Mouse (Mus musculus) forelimb bud, embryonic 11.5 days (tissue): ENCODE measurements around the gene Capg.
A peak's percentile ranks its signal among the peaks of the same experiment; 100 is the strongest.

Experiments used
- DNase-seq: peaks from one replicate; pipeline ENCODE4 v3.0.0-alpha.2; 2012; ENCODE audit warnings: low read depth, low spot score

Gene Capg

GRCm38 (mm10) chr6:72568736-72569135 lies 24.5 kb downstream of the Capg start:
- DNase-seq: no peak

- DNase-seq: no peak
Observed at GRCm38 (mm10) chr6:72570644-72571397, 26.6 kb downstream of the Capg start.

GRCm38 (mm10) chr6:72571826-72572225 lies 27.6 kb downstream of the Capg start:
- DNase-seq: no peak

GRCm38 (mm10) chr6:72576041-72576440 lies 31.9 kb downstream of the Capg start:
- no peak for DNase-seq

GRCm38 (mm10) chr6:72581625-72582382 lies 37.6 kb downstream of the Capg start:
- no peak for DNase-seq

GRCm38 (mm10) chr6:72583211-72583839 lies 39.1 kb downstream of the Capg start:
- no peak for DNase-seq

DNA sequence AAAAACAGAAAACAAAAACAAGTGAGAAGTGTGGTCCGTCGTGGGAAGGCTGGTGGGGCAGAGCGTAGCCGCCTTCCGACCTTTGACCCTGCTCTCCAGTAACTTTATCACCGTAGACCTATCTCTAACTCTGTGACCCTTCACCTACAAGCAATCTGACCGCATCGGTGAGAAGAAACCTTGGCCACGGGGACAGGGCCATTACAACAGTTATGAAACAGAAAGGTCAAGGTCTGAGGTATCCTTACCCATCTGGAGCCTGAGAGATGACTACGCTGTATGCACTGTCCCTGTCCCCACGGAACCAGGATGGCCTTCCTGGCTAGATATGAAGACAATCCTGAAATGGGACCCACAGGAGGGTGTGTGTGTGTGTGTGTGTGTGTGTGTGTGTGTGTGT lies 40.0 kb downstream of the Capg start:
- no peak for DNase-seq

DNA sequence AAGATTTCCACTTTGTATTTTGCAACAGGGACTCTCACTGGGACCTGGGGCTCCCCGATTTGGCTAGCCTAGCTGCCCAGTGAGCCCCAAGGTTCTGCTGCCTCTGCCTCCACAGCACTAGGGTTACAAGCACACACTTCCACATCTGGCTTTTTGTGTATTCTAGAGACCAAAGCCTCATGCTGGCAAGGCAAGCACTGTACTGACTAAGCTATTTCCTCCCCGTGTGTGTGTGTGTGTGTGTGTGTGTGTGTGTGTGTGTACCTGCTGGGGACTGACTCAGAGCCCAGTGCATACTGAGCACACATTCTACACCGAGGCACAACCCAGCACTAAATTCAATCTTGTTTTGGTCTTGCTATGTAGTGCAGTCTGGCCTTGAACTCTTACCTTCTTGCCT lies 42.5 kb downstream of the Capg start:
- DNase-seq: no peak

GRCm38 (mm10) chr6:72588307-72588706 lies 44.1 kb downstream of the Capg start:
- no peak for DNase-seq

GRCm38 (mm10) chr6:72590111-72590510 lies 45.9 kb downstream of the Capg start:
- DNase-seq: no peak

- no peak for DNase-seq
Observed at GRCm38 (mm10) chr6:72593011-72593803, 49.0 kb downstream of the Capg start.

- no peak for DNase-seq
Observed at GRCm38 (mm10) chr6:72593914-72594313, 49.7 kb downstream of the Capg start.

DNA sequence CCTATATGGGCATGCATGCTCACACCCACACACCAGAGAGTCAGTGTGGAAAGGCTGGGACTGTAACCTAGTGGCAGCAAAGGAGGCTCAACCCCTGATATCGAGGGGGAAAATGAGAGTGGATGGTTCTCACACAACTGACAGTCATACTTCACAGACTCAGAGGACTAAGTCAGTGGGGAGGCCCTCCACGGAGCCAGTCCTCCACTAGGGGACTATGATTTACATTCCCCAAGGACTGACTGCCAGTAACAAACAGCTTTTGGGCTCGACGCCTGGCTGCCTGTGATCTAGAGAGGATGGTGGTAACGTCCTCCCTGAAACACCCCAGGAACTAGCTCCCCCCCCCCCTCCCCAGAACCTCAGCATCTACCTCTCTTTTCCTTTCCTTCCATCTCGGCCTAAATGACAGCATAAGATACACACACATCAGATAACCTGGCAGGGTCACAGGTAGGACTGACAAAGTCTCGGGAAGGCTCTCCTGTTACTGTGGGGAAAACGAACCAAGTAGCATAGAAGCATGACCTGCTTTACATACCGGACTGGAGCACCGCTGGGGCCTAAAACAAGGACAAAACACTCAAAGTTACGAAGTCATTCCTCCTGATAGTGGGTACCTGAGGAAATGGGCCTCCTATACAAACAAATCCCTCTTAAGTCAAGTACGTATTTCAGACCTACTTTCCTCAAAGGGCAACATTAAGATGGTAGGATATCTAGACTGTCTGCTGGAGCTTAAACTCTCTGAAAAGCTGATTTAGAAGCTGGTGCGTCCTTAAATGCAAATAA lies 53.1 kb downstream of the Capg start:
- no peak for DNase-seq

DNA sequence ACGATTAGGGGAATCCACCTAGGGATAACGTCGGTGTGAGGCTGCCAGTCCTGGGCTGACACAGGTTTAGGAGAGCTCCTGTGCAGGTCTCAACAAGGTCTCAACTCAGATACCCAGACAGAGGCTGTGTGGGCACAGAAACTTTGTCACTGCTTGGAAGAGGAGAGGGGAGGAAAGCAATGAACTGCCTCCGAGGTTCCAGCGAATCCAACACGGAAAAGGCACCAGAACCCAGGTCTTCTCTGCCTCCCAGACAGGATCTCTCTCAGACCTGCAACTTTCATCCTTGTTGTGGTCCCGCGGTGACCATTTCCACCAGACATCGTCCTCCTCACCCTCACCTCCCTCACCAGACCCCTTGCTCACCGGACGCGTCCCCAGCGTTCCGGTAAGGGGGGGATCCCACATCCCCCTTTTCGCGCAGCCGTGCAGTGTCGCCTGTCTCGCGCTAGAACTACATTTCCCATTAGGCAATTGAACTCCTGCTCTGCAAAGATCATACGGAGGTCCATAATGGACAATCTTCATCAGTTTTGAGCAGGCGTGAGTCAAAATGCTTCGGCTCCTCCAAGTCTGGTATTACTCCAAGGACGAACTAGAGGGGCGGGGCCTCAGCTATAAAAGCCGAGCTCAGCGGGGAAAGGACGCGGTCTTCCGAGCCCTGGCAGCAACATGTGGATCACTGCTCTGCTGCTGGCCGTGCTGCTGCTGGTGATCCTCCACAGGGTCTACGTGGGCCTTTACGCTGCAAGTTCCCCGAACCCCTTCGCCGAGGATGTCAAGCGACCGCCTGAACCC lies 54.0 kb downstream of the Capg start, which contains the start of the genes Elmod3 and Retsat:
Gene Elmod3 (minus strand): TSS at position 458 of the 798 bp plus-strand sequence.
Gene Retsat (plus strand): TSS at position 520 of the 798 bp plus-strand sequence.
- DNase-seq: peak; percentile 96

DNA sequence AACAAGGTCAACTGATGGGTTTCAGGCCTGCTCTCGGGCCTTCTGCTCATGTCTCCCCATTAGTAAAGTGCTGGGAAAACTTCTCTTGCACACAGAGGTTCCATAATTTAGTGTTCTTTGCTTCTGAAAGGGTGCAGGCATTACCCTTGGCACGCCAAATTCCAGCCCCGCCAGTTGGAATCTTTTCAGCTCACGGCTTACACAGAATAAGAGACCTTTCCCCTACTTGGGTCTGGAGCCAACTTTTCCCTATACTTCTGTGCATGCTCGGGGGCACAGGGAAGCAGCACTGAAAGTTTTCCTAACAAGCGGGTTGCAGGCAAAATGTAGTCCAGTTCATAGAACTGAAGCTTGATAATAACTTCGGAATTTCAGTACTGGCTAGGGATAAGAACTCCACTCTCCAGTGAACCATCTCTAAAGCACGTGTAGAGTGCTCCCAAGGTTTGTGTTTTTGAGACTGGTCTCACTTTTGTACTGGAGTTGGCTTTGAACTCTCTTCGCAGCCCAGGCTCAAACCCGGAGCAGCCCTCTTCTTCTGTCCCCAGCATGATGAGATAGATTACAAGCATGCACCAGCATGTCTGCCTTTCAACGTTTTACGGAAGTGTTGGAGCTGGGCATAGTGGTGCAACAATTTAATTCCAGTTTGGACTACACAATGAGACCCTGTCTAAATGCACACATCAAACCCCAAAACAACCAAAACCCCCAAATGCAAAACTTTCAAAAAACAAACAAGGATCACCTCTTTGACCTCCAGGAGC lies 54.8 kb downstream of the Capg start:
- peak; percentile 4 for DNase-seq

- no peak for DNase-seq
Observed at GRCm38 (mm10) chr6:72600216-72600615, 56.0 kb downstream of the Capg start.

GRCm38 (mm10) chr6:72600771-72601170 lies 56.6 kb downstream of the Capg start:
- DNase-seq: no peak

DNA sequence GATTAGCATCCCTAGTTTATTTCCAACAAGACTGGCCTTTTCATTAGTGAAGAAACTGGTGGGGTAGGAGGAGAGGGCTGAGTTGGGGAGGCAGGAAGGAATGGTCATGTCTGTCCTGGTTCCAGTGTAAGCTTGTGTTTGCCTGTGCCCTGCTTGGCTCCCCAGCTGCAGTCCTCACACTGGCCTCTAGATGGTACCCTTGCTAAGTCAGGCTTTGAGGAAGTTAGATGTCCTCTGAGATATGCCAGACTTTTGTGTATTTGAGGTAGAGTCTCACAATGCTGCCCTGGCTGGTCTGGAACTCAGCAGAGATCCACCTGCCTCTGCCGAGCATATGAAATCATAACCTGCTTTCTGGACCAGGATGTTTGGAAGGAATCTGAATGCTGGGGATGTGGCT lies 57.5 kb downstream of the Capg start:
- DNase-seq: peak; percentile 75

DNA sequence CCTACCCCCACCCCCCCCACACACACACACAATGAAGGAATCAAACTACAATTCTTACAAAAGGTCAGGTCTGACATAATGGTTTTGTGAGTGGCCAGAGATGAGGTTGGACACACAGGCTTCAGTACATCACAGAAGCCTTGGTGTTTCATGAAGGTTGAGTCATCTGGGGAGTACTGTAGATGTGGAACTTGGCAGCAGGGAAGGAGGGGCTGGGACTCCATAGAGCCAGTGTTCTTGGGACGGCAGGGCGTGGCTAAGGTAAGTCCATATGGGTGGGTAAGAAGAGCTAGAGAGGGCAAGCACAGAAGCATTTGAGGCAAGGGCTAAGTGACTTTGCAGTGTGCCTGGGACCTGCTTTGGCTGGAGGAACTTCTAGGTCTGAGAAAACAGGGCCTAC lies 59.9 kb downstream of the Capg start:
- no peak for DNase-seq
